Mouse (Mus musculus): ENCODE data around the gene Olfm3. TPM values are rescaled to one million over a fixed set of nuclear protein-coding genes. Genes with fewer than 3 reads are reported as not detected.

Gene Olfm3
- polyA plus RNA-seq, 1 experiment from 2014 or later: 0.17 TPM

- H3K27me3 ChIP-seq: no peaks in the 10 kb centered on the region
- no peak overlapping the region for H3K9ac ChIP-seq
- 74% methylated on average over 4 of the region's 4 CpGs for WGBS
- H3K4me2 ChIP-seq: no peak overlapping the region
- no peak for ATAC-seq (ENCODE audit: insufficient number of reproducible peaks, low FRiP score, low TSS enrichment, low read depth)
- H3K27ac ChIP-seq: no peak overlapping the region
- no peak overlapping the region for H3K4me3 ChIP-seq
- no peaks in the 10 kb centered on the region for H3K4me1 ChIP-seq
- H3K36me3 ChIP-seq: no peaks in the 10 kb centered on the region
- H3K9me3 ChIP-seq: no peaks in the 10 kb centered on the region
Measured at GRCm38 (mm10) chr3:114962316-114963083, 58.6 kb downstream of the Olfm3 start.

GRCm38 (mm10) chr3:114971183-114971582 is 67.3 kb downstream of the Olfm3 start:
- no peak overlapping the region for H3K9ac ChIP-seq
- no peak for ATAC-seq (ENCODE audit: insufficient number of reproducible peaks, low FRiP score, low TSS enrichment, low read depth)
- no peak overlapping the region for H3K4me2 ChIP-seq
- H3K27me3 ChIP-seq: no peaks in the 10 kb centered on the region
- H3K9me3 ChIP-seq: no peaks in the 10 kb centered on the region
- no peaks in the 10 kb centered on the region for H3K4me1 ChIP-seq
- H3K27ac ChIP-seq: no peak overlapping the region
- H3K36me3 ChIP-seq: no peaks in the 10 kb centered on the region
- no peak overlapping the region for H3K4me3 ChIP-seq

- no peak for ATAC-seq (ENCODE audit: insufficient number of reproducible peaks, low FRiP score, low TSS enrichment, low read depth)
- H3K27me3 ChIP-seq: no peaks in the 10 kb centered on the region
- no peaks in the 10 kb centered on the region for H3K9me3 ChIP-seq
- H3K36me3 ChIP-seq: no peaks in the 10 kb centered on the region
- H3K4me2 ChIP-seq: no peak overlapping the region
- no peak overlapping the region for H3K4me3 ChIP-seq
- 21% methylated on average over 1 of the region's 1 CpGs for WGBS
- H3K27ac ChIP-seq: no peak overlapping the region
- H3K4me1 ChIP-seq: no peaks in the 10 kb centered on the region
- H3K9ac ChIP-seq: no peak overlapping the region
Measured at GRCm38 (mm10) chr3:114972522-114972921, 68.6 kb downstream of the Olfm3 start.

GRCm38 (mm10) chr3:114990828-114991227 is 87.0 kb downstream of the Olfm3 start:
- no peak for ATAC-seq (ENCODE audit: insufficient number of reproducible peaks, low FRiP score, low TSS enrichment, low read depth)
- Histone ChIP-seq H3K4me1 (no peaks in the 10 kb centered on the region), H3K36me3 (no peaks in the 10 kb centered on the region), H3K27ac (no peak overlapping the region), H3K9me3 (no peaks in the 10 kb centered on the region), H3K9ac (no peak overlapping the region), H3K27me3 (no peaks in the 10 kb centered on the region), H3K4me2 (no peak overlapping the region), H3K4me3 (no peak overlapping the region)
- 87% methylated on average over 2 of the region's 2 CpGs for WGBS

GRCm38 (mm10) chr3:114995956-114996355 is 92.1 kb downstream of the Olfm3 start:
- Histone ChIP-seq H3K4me1 (no peaks in the 10 kb centered on the region), H3K9ac (no peak overlapping the region), H3K27ac (no peak overlapping the region), H3K36me3 (no peaks in the 10 kb centered on the region), H3K27me3 (no peaks in the 10 kb centered on the region), H3K4me3 (no peak overlapping the region), H3K9me3 (no peaks in the 10 kb centered on the region), H3K4me2 (no peak overlapping the region)
- WGBS: 44% methylated on average over 1 of the region's 1 CpGs
- ATAC-seq (ENCODE audit: insufficient number of reproducible peaks, low FRiP score, low TSS enrichment, low read depth): no peak

GRCm38 (mm10) chr3:115027560-115027959 is 123.7 kb downstream of the Olfm3 start:
- WGBS: 80% methylated on average over 3 of the region's 3 CpGs
- Histone ChIP-seq H3K27me3 (no peaks in the 10 kb centered on the region), H3K4me1 (no peaks in the 10 kb centered on the region), H3K27ac (no peak overlapping the region), H3K4me3 (no peak overlapping the region), H3K36me3 (no peaks in the 10 kb centered on the region), H3K4me2 (no peak overlapping the region), H3K9ac (no peak overlapping the region), H3K9me3 (no peaks in the 10 kb centered on the region)
- ATAC-seq (ENCODE audit: insufficient number of reproducible peaks, low FRiP score, low TSS enrichment, low read depth): no peak

- no peak overlapping the region for H3K27ac ChIP-seq
- no peak overlapping the region for H3K9ac ChIP-seq
- no peaks in the 10 kb centered on the region for H3K4me1 ChIP-seq
- WGBS: 61% methylated on average over 1 of the region's 1 CpGs
- no peak overlapping the region for H3K4me3 ChIP-seq
- H3K36me3 ChIP-seq: no peaks in the 10 kb centered on the region
- no peaks in the 10 kb centered on the region for H3K27me3 ChIP-seq
- H3K9me3 ChIP-seq: no peaks in the 10 kb centered on the region
- H3K4me2 ChIP-seq: no peak overlapping the region
- ATAC-seq (ENCODE audit: insufficient number of reproducible peaks, low FRiP score, low TSS enrichment, low read depth): no peak
Measured at GRCm38 (mm10) chr3:115028046-115028445, 124.2 kb downstream of the Olfm3 start.

- H3K4me2 ChIP-seq: no peak overlapping the region
- H3K36me3 ChIP-seq: no peaks in the 10 kb centered on the region
- no peaks in the 10 kb centered on the region for H3K4me1 ChIP-seq
- H3K9me3 ChIP-seq: no peaks in the 10 kb centered on the region
- H3K4me3 ChIP-seq: no peak overlapping the region
- H3K9ac ChIP-seq: no peak overlapping the region
- no peak overlapping the region for H3K27ac ChIP-seq
- ATAC-seq (ENCODE audit: insufficient number of reproducible peaks, low FRiP score, low TSS enrichment, low read depth): no peak
- no peaks in the 10 kb centered on the region for H3K27me3 ChIP-seq
- WGBS: 53% methylated on average over 1 of the region's 1 CpGs
Measured at GRCm38 (mm10) chr3:115028611-115029010, 124.7 kb downstream of the Olfm3 start.

GRCm38 (mm10) chr3:115049060-115049459 is 145.2 kb downstream of the Olfm3 start:
- no peak for ATAC-seq (ENCODE audit: insufficient number of reproducible peaks, low FRiP score, low TSS enrichment, low read depth)
- H3K4me1 ChIP-seq: no peaks in the 10 kb centered on the region
- no peaks in the 10 kb centered on the region for H3K27me3 ChIP-seq
- H3K36me3 ChIP-seq: no peaks in the 10 kb centered on the region
- 78% methylated on average over 5 of the region's 5 CpGs for WGBS
- H3K4me2 ChIP-seq: no peak overlapping the region
- H3K9me3 ChIP-seq: no peaks in the 10 kb centered on the region
- H3K4me3 ChIP-seq: no peak overlapping the region
- no peak overlapping the region for H3K9ac ChIP-seq
- H3K27ac ChIP-seq: no peak overlapping the region

GRCm38 (mm10) chr3:115064901-115065300 is 161.0 kb downstream of the Olfm3 start:
- no peak overlapping the region for H3K9ac ChIP-seq

GRCm38 (mm10) chr3:115080428-115081181 is 176.7 kb downstream of the Olfm3 start:
- ATAC-seq (ENCODE audit: insufficient number of reproducible peaks, low FRiP score, low TSS enrichment, low read depth): no peak
- Histone ChIP-seq H3K36me3 (no peaks in the 10 kb centered on the region), H3K9ac (no peak overlapping the region), H3K4me1 (no peaks in the 10 kb centered on the region), H3K9me3 (no peaks in the 10 kb centered on the region), H3K4me2 (no peak overlapping the region), H3K27me3 (no peaks in the 10 kb centered on the region), H3K27ac (no peak overlapping the region), H3K4me3 (no peak overlapping the region)
- 34% methylated on average over 12 of the region's 12 CpGs for WGBS

More at GRCm38 (mm10) chr3:115064901-115065300, 161.0 kb downstream of the Olfm3 start:
- H3K27ac ChIP-seq: no peak overlapping the region
- no peaks in the 10 kb centered on the region for H3K27me3 ChIP-seq
- no peak overlapping the region for H3K4me3 ChIP-seq
- no peaks in the 10 kb centered on the region for H3K4me1 ChIP-seq
- no peaks in the 10 kb centered on the region for H3K9me3 ChIP-seq
- WGBS: 81% methylated on average over 1 of the region's 1 CpGs
- no peak for ATAC-seq (ENCODE audit: insufficient number of reproducible peaks, low FRiP score, low TSS enrichment, low read depth)
- no peak overlapping the region for H3K4me2 ChIP-seq
- no peaks in the 10 kb centered on the region for H3K36me3 ChIP-seq

- Histone ChIP-seq H3K9ac (no peak overlapping the region), H3K4me2 (no peak overlapping the region), H3K9me3 (no peaks in the 10 kb centered on the region), H3K27me3 (no peaks in the 10 kb centered on the region), H3K36me3 (no peaks in the 10 kb centered on the region), H3K4me3 (no peak overlapping the region), H3K4me1 (no peaks in the 10 kb centered on the region), H3K27ac (no peak overlapping the region)
- ATAC-seq (ENCODE audit: insufficient number of reproducible peaks, low FRiP score, low TSS enrichment, low read depth): no peak
- 32% methylated on average over 2 of the region's 2 CpGs for WGBS
Measured at GRCm38 (mm10) chr3:115081371-115081770, 177.5 kb downstream of the Olfm3 start.

Data from limb, embryonic 15.5 days (tissue).